Mouse (Mus musculus) kidney, adult 2 months (tissue): ENCODE measurements at regions not wholly inside any gene's neighbourhood (a gene's known extent, or its start where the extent isn't known, plus 50 kb on each side); places are given as distances from the start of the nearest gene placed in this dataset.

ENCODE experiments used
- DNase-seq: peaks from one replicate; pipeline ENCODE4 v3.0.0; 2021
- H3K27ac ChIP-seq: fragments of 200-500 bp; 2 replicates; pipeline ENCODE4 v1.5.1; 2012; ENCODE audit warnings: low read depth, low read length, control low read depth, inconsistent platforms; ENCODE audit not compliant: insufficient read depth
- H3K27me3 ChIP-seq: fragments of 200-500 bp; replicated peaks from 2 replicates; pipeline ENCODE4 v1.6.1; 2012; ENCODE audit warnings: mild to moderate bottlenecking, moderate library complexity, low read length, inconsistent platforms; ENCODE audit not compliant: control insufficient read depth, insufficient read depth
- H3K36me3 ChIP-seq: fragments of 200-500 bp; 2 replicates; pipeline ENCODE4 v1.6.1; 2012; ENCODE audit warnings: mild to moderate bottlenecking, moderate library complexity, low read length, inconsistent platforms; ENCODE audit not compliant: control insufficient read depth, insufficient read depth
- H3K4me1 ChIP-seq: fragments of 200-500 bp; 2 replicates; pipeline ENCODE4 v1.6.1; 2011; ENCODE audit warnings: low read length; ENCODE audit not compliant: control insufficient read depth, insufficient read depth
- H3K4me3 ChIP-seq: fragments of 200-500 bp; 2 replicates; pipeline ENCODE4 v1.5.1; 2011; ENCODE audit warnings: mild to moderate bottlenecking, low read depth, low read length, control low read depth; ENCODE audit not compliant: insufficient read depth
- CTCF ChIP-seq: fragments of 200-500 bp; conservative IDR thresholded peaks from 2 replicates; pipeline ENCODE4 v1.5.1; 2011; ENCODE audit warnings: low read depth, mild to moderate bottlenecking, control low read depth, low read length, moderate library complexity, mixed read lengths; ENCODE audit not compliant: insufficient read depth, insufficient read length
- POLR2A ChIP-seq: fragments of 200-500 bp; IDR thresholded peaks from one replicate; pipeline ENCODE4 v1.6.1; 2011; ENCODE audit warnings: low read depth, low read length, control low read depth
- WGBS: fragments of 180-500 bp; shearing (Covaris S2); methylation state at CpG from one replicate; pipeline ENCODE4 v1.1.7; 2018; 5-methylcytosine and 5-hydroxymethylcytosine counted together

GRCm38 (mm10) chr5:47276231-47277195 is 706.4 kb upstream of the Slit2 start:
- H3K27me3 ChIP-seq: no peaks in the 10 kb centered on the region
- no peak overlapping the region for H3K27ac ChIP-seq
- no peaks in the 10 kb centered on the region for H3K36me3 ChIP-seq
- DNase-seq: no peak
- no peaks in the 10 kb centered on the region for H3K4me1 ChIP-seq
- TF ChIP-seq CTCF (no peak), POLR2A (no peak)
- no peak overlapping the region for H3K4me3 ChIP-seq
- WGBS: 50% methylated on average over 5 of the region's 5 CpGs

- no peaks in the 10 kb centered on the region for H3K27me3 ChIP-seq
- no peak for TF ChIP-seq CTCF
- TF ChIP-seq POLR2A: no peak
- no peak overlapping the region for H3K4me3 ChIP-seq
- H3K27ac ChIP-seq: no peak overlapping the region
- H3K36me3 ChIP-seq: no peaks in the 10 kb centered on the region
- no peak for DNase-seq
- H3K4me1 ChIP-seq: no peaks in the 10 kb centered on the region
- 78% methylated on average over 3 of the region's 3 CpGs for WGBS
Measured at GRCm38 (mm10) chr5:47279630-47280029, 703.3 kb upstream of the Slit2 start.

DNA sequence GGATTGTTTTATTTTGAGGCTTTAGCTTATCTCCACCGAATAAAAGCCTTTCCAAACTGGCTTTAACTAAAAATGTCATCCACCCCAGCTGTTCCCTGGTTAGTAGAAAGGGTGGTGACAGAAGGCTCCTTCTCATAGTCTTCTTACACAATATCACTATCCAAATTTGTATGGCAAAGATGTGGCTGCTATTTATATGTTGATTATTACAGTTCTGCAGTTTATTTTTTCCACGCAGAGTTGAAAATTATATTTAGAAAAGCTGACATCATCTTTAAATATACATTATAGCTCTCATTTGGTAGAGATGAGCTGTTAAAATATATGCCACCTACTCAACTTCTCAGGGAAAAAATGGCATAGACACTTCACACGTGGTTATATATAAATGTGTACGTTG is 683.3 kb upstream of the Slit2 start:
- DNase-seq: no peak
- Histone ChIP-seq H3K4me1 (no peaks in the 10 kb centered on the region), H3K27me3 (no peaks in the 10 kb centered on the region), H3K27ac (no peak overlapping the region), H3K4me3 (no peak overlapping the region), H3K36me3 (no peaks in the 10 kb centered on the region)
- WGBS: 90% methylated on average over 4 of the region's 4 CpGs
- TF ChIP-seq CTCF (no peak), POLR2A (no peak)

DNA sequence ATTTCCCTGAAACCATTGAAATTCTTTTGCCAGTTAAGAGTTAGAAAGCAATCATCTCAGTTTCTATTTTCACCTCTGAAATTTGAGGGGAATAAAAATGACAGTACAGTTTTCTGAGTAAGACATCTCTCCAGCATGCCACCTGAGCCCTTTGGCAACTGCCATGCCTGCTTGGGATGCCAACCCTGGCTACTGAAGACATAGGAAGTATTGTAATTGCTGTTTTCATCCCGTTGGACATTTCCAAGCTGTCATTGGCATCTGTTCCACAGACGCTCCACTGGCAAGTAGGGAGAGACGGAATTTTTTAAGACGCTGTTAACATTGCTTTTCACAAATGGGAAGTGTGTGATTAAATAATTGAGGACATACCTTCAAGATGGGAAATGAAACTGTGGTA is 665.4 kb upstream of the Slit2 start:
- Histone ChIP-seq H3K4me1 (no peaks in the 10 kb centered on the region), H3K27me3 (no peaks in the 10 kb centered on the region), H3K4me3 (no peak overlapping the region), H3K27ac (no peak overlapping the region), H3K36me3 (no peaks in the 10 kb centered on the region)
- TF ChIP-seq POLR2A (no peak), CTCF (no peak)
- WGBS: 87% methylated on average over 4 of the region's 4 CpGs
- no peak for DNase-seq

GRCm38 (mm10) chr5:47318147-47318546 is 664.8 kb upstream of the Slit2 start:
- DNase-seq: no peak
- Histone ChIP-seq H3K36me3 (no peaks in the 10 kb centered on the region), H3K27me3 (no peaks in the 10 kb centered on the region), H3K4me1 (no peaks in the 10 kb centered on the region), H3K4me3 (no peak overlapping the region), H3K27ac (no peak overlapping the region)
- whole genome bisulfite sequencing: 57% methylated on average over 1 of the region's 1 CpGs
- TF ChIP-seq POLR2A: no peak
- no peak for TF ChIP-seq CTCF

DNA sequence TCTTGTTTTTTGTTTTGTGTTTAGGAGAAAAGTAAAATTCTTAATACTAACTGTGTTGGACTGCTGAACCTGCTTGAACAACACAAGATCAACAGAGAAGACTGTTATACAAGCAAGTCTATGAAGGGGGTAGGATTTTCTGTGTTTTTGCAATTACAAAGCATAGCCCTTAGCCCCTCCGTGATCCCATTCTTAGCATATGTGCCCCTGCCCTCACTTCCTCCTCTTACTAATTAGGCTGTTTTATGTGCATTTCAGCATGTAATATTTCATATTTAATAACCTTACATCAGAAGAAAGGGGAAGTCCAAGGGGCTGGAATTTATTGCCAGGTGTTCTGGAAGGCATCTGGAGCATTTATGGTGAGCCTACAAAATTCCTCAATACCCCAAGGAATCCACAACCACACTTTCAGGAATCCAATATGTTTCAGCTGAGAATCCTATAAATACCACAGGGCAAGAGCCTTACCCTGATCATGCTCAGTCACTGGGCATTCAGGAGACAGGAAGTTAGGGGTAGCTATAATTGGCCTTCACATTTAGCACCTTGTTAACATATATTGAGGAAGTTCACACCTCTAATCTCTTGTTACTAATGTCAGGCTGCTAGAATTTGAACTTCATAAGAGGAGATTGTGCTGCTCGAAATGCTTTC is 660.3 kb upstream of the Slit2 start:
- Histone ChIP-seq H3K36me3 (no peaks in the 10 kb centered on the region), H3K4me3 (no peak overlapping the region), H3K4me1 (no peaks in the 10 kb centered on the region), H3K27me3 (no peaks in the 10 kb centered on the region), H3K27ac (no peak overlapping the region)
- 60% methylated on average over 2 of the region's 2 CpGs for WGBS
- no peak for TF ChIP-seq CTCF
- no peak for TF ChIP-seq POLR2A
- DNase-seq: no peak

DNA sequence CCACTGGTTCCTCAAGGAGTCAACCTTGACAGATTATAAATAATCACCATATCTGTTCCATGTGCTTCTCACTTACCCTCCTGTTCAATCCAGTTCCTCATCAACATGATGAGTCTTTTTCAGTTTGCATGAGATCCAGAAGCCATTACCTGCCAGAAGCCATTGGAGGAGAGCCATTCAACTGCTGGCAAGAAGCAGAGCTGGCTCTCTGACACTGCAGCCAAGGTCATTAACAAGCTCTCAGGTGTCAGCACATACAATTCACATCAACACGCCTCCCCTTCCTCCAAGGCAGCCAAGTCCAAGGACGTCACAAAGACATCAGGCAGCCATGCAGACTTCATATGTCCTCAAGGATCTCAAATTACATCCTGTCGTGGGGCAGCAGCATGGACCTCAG is 648.6 kb upstream of the Slit2 start:
- no peak for DNase-seq
- H3K27me3 ChIP-seq: no peaks in the 10 kb centered on the region

More for the DNA sequence above, 648.6 kb upstream of the Slit2 start:
- WGBS: 42% methylated on average over 3 of the region's 3 CpGs
- TF ChIP-seq CTCF (no peak), POLR2A (no peak)
- Histone ChIP-seq H3K27ac (no peak overlapping the region), H3K4me1 (no peaks in the 10 kb centered on the region), H3K4me3 (no peak overlapping the region), H3K36me3 (no peaks in the 10 kb centered on the region)
